Mouse (Mus musculus) olfactory bulb, adult 2 months (tissue): Measurements from ENCODE around the gene Ap1m1. TPM values are rescaled to one million over a fixed set of nuclear protein-coding genes. Genes with fewer than 3 reads are reported as not detected.

Experiments
- H3K27ac ChIP-seq: fragments of 200-500 bp; 2 replicates; pipeline ENCODE4 v1.5.1; 2012; ENCODE audit warnings: low read depth, low read length; ENCODE audit not compliant: insufficient read depth
- H3K4me1 ChIP-seq: fragments of 200-500 bp; 2 replicates; pipeline ENCODE4 v1.6.1; 2012; ENCODE audit warnings: low read length; ENCODE audit not compliant: control insufficient read depth, insufficient read depth
- H3K4me3 ChIP-seq: fragments of 200-500 bp; 2 replicates; pipeline ENCODE4 v1.5.1; 2012; ENCODE audit warnings: mild to moderate bottlenecking, low read depth, low read length, moderate library complexity; ENCODE audit not compliant: insufficient read depth
- CTCF ChIP-seq: fragments of 200-500 bp; IDR thresholded peaks from 2 replicates; pipeline ENCODE4 v1.5.1; 2012; ENCODE audit warnings: low read depth, mild to moderate bottlenecking, low read length, moderate library complexity; ENCODE audit not compliant: insufficient read depth
- POLR2A ChIP-seq: fragments of 200-500 bp; IDR thresholded peaks from 2 replicates; pipeline ENCODE4 v1.6.1; 2012; ENCODE audit warnings: mild to moderate bottlenecking, low read depth, low read length, moderate library complexity; ENCODE audit not compliant: insufficient read depth
- WGBS: fragments of 180-500 bp; shearing (Covaris S2); methylation state at CpG from one replicate; pipeline ENCODE4 v1.1.7; 2018; 5-methylcytosine and 5-hydroxymethylcytosine counted together
- polyA plus RNA-seq: library from polyadenylated mRNA; stranded (reverse); fragments of >200 nt; gene quantifications from 2 replicates; pipeline ENCODE4 v1.2.4, GENCODE M21; 2012; ENCODE audit warnings: low replicate concordance; ENCODE audit not compliant: missing spikeins, insufficient read depth, insufficient read length

Gene Ap1m1
- polyA plus RNA-seq, 1 experiment, result not detected

- H3K4me3 ChIP-seq, result no peak overlapping the region
- H3K27ac ChIP-seq, result no peak overlapping the region
- H3K4me1 ChIP-seq, result no peaks in the 10 kb centered on the region
- WGBS, result 78% methylated on average over 7 of the region's 7 CpGs
- TF ChIP-seq CTCF (no peak), POLR2A (no peak)
Measured at GRCm38 (mm10) chr8:72263451-72263850, 23.6 kb downstream of the Ap1m1 start.

DNA sequence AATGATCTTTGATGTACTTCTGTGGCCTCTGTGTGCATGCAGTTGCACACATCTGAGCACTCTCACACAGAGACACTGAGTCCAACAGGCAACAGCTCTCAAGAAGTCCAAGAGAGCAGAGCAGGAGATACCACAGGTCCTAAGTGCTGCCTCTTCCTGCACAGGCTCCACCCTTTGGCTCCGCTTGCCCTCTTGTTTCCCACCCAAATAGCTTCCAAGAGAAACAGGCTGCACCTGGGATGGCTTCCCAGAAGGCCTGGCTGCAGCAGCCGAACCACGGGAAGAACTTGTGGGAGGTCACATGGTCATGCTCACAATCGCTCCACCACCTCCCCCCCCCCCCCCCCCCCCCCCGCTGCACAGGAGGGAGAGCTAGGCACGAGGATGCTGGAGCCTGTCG is 25.5 kb downstream of the Ap1m1 start:
- Histone ChIP-seq H3K27ac (no peak overlapping the region), H3K4me3 (no peak overlapping the region), H3K4me1 (no peaks in the 10 kb centered on the region)
- TF ChIP-seq CTCF (no peak), POLR2A (no peak)
- 60% methylated on average over 7 of the region's 7 CpGs for WGBS

- no peak overlapping the region for H3K27ac ChIP-seq
- TF ChIP-seq POLR2A, result no peak
- TF ChIP-seq CTCF, result no peak
- H3K4me1 ChIP-seq, result no peaks in the 10 kb centered on the region
- no peak overlapping the region for H3K4me3 ChIP-seq
Measured at GRCm38 (mm10) chr8:72266671-72267070, 26.9 kb downstream of the Ap1m1 start.

DNA sequence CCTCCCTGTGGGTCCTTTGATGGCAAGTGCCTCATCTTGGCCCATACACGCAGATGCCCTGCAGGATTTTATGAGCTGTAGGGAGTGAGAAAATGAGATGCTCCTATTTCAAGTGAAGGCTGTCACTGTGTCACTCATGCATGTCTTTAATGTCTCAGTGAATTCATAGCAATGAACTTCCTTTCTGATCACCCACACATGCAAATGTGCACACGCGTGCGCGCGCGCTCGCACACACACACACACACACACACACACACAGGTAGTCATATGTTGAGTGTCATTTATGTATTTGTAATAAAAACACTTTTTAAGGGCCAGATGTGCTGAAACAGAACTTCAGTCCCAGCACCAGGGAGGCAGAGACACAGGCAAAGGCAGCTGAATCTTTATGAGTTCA is 27.3 kb downstream of the Ap1m1 start:
- H3K4me3 ChIP-seq, result no peak overlapping the region
- TF ChIP-seq POLR2A (no peak), CTCF (no peak)
- over 99% methylated on average over 8 of the region's 8 CpGs for WGBS
- no peak overlapping the region for H3K27ac ChIP-seq
- no peaks in the 10 kb centered on the region for H3K4me1 ChIP-seq

GRCm38 (mm10) chr8:72268356-72268755 is 28.5 kb downstream of the Ap1m1 start:
- Histone ChIP-seq H3K27ac (no peak overlapping the region), H3K4me1 (no peaks in the 10 kb centered on the region), H3K4me3 (no peak overlapping the region)
- WGBS, result 86% methylated on average over 15 of the region's 15 CpGs
- TF ChIP-seq POLR2A (no peak), CTCF (no peak)

GRCm38 (mm10) chr8:72270606-72271005 is 30.8 kb downstream of the Ap1m1 start:
- Histone ChIP-seq H3K4me1 (no peaks in the 10 kb centered on the region), H3K4me3 (no peak overlapping the region), H3K27ac (no peak overlapping the region)
- no peak for TF ChIP-seq CTCF
- TF ChIP-seq POLR2A, result no peak
- 85% methylated on average over 12 of the region's 12 CpGs for WGBS

GRCm38 (mm10) chr8:72271051-72271660 is 31.3 kb downstream of the Ap1m1 start:
- Histone ChIP-seq H3K27ac (no peak overlapping the region), H3K4me3 (no peak overlapping the region), H3K4me1 (no peaks in the 10 kb centered on the region)
- TF ChIP-seq POLR2A (no peak), CTCF (no peak)
- WGBS, result 77% methylated on average over 11 of the region's 11 CpGs

DNA sequence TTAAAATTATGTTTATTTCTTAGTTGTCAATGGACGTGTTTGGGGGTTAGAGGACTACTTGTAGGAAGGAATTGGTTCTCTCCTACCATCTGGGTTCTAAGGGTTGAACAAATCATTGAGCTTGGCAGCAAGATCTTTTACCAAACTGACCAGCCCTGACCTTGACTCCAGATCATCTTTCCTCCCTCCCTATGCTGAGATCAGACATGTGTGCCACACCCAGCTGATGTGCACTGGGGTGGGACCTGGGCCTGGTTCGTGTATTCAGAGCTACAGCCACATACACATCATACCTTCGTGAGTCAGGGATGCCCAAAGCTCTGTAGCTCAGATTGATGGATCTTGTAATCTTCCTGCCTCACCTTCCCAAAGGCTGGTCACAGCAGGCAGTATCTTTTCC is 31.9 kb downstream of the Ap1m1 start:
- no peak for TF ChIP-seq CTCF
- H3K4me1 ChIP-seq, result no peaks in the 10 kb centered on the region
- whole genome bisulfite sequencing, result 84% methylated on average over 3 of the region's 3 CpGs
- H3K27ac ChIP-seq, result no peak overlapping the region
- H3K4me3 ChIP-seq, result no peak overlapping the region

- no peak overlapping the region for H3K27ac ChIP-seq
- no peak overlapping the region for H3K4me3 ChIP-seq
- H3K4me1 ChIP-seq, result no peaks in the 10 kb centered on the region
- TF ChIP-seq CTCF, result 0 out of 2 replicates have a peak, but pooled peaks have one; percentile 42
- TF ChIP-seq POLR2A, result no peak
- WGBS, result 13% methylated on average over 3 of the region's 3 CpGs
Measured at GRCm38 (mm10) chr8:72272361-72272760, 32.5 kb downstream of the Ap1m1 start.

DNA sequence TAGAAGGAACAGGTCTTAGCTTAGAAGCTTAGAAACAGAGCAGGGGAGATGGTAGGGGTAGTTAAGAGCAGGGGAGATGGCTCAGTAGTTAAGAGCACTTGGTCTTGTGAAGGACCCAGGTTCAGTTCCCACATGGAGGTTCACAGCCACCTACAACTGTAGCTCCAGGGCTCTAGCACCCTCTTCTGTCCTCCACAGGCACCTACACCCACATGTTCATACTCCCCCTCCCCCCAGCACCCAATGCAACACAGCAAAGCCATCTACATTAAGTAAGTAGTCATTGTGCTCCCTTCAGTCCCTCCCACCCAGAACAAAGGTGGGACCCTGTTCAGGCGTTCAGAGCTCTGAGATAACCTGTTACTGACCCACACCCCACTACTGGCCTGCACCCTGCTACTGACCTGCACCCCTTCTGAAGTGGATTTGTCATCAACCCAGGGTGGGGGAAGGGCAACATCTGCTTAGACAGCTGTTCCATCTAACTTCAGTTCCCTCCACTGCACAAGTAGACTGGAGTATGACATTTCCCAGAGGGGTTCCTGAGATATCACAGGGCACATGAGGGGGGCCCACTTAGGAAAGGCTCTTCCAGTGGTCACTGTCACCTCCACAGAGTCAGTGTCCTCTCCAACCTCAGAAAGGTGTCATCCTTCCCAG is 33.4 kb downstream of the Ap1m1 start:
- no peak overlapping the region for H3K4me3 ChIP-seq
- TF ChIP-seq CTCF, result no peak
- TF ChIP-seq POLR2A, result no peak
- WGBS, result 74% methylated on average over 1 of the region's 1 CpGs
- H3K4me1 ChIP-seq, result no peaks in the 10 kb centered on the region
- H3K27ac ChIP-seq, result no peak overlapping the region
